Mouse (Mus musculus) ES-CJ7 (cell line): ENCODE measurements around the gene Shank2.
A peak's percentile ranks its signal among the peaks of the same experiment; 100 is the strongest.

ENCODE experiments used
- DNase-seq: peaks from one replicate; pipeline ENCODE4 v3.0.0; 2011; ENCODE audit warnings: low read depth, low spot score

The Shank2 gene

GRCm38 (mm10) chr7:144001628-144002027, at the start of gene Shank2:
TSS of gene Shank2 (plus strand) at chr7:144001928.
- DNase-seq = no peak

- DNase-seq = no peak
Observed at GRCm38 (mm10) chr7:143952130-143952529, 49.6 kb upstream of the Shank2 start.

GRCm38 (mm10) chr7:143956575-143957295, 45.0 kb upstream of the Shank2 start:
- no peak for DNase-seq

GRCm38 (mm10) chr7:143958030-143958565, 43.6 kb upstream of the Shank2 start:
- DNase-seq = no peak

GRCm38 (mm10) chr7:143963813-143964212, 37.9 kb upstream of the Shank2 start:
- DNase-seq = peak; percentile 17

DNA sequence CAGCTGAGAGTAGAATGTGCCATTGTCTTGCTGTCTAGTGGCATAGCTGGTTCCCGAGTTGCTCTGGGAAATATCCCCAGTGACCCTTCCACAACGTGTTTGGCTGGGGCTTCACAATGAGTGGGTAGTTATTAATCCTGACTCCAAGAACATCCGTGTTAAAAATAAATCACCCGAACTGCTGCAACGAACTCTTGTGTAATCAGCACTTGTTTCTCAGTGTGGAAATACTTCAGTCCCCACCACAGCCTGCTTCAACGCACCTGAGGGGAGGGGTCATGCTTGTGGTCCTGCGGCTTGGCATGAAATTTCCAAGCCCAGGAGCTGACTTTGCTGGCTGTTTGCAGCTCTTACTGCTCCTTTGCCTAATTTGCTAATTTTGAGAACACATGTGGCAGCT, 35.1 kb upstream of the Shank2 start:
- DNase-seq = no peak

DNA sequence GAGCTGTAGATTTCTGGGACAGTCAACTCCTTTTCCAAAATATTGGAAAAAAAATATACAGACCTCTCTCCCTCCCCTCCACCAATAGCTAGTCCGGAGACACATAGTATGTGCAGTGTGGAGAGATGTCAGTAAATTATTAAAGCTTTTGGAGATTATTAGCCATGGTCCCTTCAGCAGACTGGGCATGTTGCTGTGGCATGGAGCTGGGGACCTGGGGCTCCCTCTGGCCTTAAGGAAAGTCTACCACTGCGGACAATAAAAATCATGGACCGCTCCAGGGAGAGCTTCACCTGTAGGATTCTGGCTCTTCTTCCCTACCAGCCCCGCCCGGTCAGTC, 24.3 kb upstream of the Shank2 start:
- DNase-seq = no peak

DNA sequence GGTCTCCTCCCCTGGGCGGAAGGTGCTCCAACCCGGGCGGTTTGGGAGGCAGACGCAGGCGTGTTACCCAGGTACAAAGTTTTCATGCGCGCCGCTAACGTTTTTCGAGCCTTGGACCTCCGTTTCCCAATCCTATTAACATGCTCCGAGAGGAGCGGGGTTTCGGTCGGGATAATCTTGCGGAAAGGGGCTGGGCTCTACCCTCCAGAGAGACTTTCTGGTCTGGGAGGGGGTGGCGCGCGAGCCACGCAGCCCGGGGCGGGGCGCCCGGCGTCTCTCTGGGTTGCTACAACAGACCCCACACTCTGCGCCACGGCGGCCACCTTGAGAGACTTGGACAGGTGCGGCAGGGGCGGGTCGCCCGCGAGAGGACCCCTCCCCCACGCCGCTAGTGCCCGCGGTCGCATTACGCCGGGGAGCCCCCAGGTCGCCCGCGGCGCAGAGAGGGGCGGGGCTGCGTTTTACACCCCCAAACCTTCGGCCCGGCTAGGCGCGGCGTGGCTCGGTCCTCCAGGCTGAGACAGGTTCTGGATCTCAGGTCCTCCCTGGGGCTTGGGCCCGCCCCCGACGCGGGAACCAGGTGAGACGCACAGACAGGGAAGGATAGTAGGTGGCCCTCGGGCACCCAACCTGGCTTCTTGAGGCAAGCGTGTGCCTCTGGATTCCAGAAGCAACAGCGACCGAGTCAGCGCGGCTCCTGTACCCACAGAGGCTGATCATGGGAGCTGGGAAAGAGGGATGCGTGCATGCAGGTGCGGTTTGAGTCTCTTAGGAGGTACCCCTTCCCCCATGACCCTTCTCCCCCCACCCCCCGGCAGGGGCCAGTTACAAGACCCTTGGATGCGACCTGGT, 23.7 kb upstream of the Shank2 start:
- DNase-seq = peak; percentile 48

DNA sequence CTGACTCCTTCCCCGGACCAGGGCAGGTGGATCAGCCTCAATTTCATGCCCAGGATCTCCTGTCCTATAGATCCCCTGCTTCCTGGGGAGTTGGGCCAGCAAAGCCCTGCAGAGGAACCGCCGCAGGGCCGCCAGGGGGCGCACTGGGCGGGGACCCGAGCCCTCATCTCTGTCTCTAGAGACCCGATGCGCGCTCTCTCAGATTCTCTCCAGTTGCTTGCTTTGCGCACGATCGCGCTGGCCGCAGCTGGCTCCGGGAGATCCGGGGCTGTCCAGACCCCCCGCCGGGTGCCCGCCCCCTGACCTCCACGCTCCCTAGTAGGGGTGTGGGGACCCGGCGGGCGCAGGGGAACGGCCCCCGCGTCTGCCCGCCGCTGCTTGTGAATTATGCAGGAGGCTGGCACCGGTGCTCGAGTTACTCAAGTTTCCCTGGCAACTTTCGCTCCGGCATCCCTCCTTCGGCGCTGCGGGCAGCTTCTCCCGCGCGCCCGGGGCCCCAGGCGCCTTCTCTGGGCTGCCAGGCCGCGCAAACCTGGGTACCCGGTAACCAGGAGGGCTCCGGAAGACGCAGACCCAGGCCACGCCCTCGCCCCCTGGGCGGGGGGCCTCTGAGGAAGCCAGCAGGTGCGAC, 22.9 kb upstream of the Shank2 start:
- DNase-seq = peak; percentile 87

DNA sequence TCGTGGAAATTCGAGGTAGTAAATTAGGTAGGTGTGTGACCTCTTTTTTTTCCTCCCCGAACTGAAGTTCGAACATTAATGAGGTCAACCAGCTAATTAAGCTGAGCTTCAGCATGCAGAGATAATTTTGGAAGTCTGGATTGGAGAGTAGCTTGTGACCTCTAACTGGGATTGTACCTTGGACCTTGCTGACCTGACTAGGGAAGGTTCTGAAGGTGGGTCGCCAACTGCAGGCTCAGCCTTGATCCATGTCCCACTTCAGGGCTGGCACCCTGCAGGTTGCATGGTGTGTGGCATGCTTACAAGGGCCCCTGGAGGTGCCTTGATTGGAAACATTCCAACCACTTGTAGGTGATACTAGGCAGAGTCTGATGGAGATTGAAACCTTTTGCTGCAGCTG, 21.7 kb upstream of the Shank2 start:
- DNase-seq = no peak

- DNase-seq = no peak
Observed at GRCm38 (mm10) chr7:143986281-143986680, 15.4 kb upstream of the Shank2 start.

GRCm38 (mm10) chr7:143991160-143991559, 10.6 kb upstream of the Shank2 start:
- no peak for DNase-seq

DNA sequence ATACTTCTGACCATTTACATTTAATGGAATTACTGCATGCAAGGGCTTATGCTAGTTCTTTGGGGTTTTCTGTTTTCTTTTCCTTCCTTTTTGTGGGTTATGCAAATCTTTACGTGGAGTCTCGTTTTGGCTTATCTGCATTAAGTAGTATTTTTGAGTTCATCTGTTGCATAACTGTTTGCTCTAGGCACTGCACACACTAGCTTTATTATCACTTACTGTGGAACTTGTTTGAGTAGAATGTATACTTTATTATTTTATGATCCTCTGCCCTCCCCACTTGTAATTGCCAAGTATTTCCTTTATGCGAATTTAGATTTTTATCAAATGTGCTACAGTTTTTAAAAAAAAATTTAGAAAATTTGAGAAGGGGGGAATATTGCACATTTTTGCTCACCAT, 2.7 kb upstream of the Shank2 start:
- DNase-seq = no peak

- DNase-seq = no peak
Observed at GRCm38 (mm10) chr7:144003471-144003870, 1.7 kb downstream of the Shank2 start.

GRCm38 (mm10) chr7:144008079-144008478, 6.4 kb downstream of the Shank2 start:
- DNase-seq = no peak

- DNase-seq = no peak
Observed at GRCm38 (mm10) chr7:144008985-144009384, 7.3 kb downstream of the Shank2 start.

- no peak for DNase-seq
Observed at GRCm38 (mm10) chr7:144014485-144014884, 12.8 kb downstream of the Shank2 start.

- no peak for DNase-seq
Observed at GRCm38 (mm10) chr7:144021801-144022200, 20.1 kb downstream of the Shank2 start.

DNA sequence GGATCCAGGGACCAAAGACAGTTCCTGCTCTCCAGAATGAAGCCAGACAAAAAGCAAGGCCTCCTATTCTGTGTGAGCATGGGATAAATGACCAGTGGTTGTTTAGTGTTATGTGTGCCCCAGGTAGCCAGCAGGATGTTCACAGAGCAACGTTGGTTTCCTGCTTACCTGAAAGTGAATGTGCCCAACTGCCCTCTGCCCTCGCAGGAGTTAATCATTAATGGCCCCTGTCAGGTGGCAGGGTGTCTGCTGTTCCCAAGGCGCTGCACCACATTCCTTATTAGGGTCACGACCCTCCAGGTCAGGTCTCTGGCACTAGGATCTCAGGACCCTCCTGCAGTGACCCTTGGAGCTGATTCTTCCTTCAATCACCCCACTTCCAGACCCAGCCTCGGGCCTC, 21.0 kb downstream of the Shank2 start:
- DNase-seq = no peak

- DNase-seq = no peak
Observed at GRCm38 (mm10) chr7:144023561-144023960, 21.8 kb downstream of the Shank2 start.

DNA sequence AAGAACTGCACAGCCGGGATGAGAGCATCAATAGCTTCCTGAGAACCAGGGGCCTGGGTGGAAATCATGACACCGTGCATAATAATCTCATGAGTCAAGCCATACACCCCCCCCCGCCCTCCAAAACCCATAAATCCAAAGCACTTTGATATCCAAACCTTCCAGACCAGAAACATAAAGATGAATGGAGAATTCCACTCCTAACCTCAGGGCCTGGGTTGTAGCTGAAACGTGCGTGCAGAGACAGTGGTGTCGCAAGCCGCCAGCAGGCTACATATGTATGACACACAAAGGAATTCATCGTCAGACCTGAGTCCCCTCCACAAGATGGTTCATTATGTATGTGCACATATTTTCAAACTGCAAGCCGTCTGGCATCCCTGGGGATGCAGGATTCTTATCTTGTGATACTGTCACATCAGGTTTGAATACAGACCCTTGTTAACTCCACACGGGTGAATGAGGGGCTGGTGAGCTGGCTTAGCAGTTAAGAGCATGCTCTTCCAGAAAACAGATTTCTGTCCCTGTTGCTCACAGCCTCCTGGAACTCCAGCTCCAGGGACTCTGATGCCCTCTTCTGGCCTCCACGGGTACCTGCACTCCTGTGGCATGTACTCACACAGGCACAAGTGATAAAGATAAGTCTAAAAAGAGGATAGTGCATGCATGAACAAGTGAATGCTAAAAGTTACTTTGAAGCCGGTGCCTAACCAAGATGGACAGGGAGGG, 24.5 kb downstream of the Shank2 start:
- DNase-seq = peak; percentile 5

DNA sequence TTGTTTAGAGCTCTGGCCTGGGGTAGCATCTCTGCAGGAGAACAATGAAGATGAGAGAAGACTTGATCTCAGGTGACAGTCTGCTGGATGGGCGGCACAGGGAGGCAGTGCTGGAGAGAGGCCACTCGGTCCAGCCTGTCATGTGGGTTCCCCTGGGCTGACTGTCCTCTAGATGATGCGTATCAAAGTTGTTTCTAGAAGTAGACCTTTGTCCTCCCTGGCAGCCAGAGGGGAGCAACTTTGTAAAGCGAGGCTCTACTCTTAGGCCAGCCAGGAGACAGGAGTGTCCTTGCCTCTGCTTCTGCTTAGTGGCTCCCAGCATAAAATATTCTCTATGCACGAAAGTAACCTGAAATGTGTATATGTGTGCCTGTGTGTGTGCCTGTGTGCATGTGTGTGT, 27.5 kb downstream of the Shank2 start:
- DNase-seq = no peak
